Mouse (Mus musculus): Measurements from ENCODE around the gene Rab11a. TPM values are rescaled to one million over a fixed set of nuclear protein-coding genes. Genes with fewer than 3 reads are reported as not detected.
A peak's percentile ranks its signal among the peaks of the same experiment; 100 is the strongest.

The Rab11a gene
- polyA plus RNA-seq, 1 experiment: 188 TPM

DNA sequence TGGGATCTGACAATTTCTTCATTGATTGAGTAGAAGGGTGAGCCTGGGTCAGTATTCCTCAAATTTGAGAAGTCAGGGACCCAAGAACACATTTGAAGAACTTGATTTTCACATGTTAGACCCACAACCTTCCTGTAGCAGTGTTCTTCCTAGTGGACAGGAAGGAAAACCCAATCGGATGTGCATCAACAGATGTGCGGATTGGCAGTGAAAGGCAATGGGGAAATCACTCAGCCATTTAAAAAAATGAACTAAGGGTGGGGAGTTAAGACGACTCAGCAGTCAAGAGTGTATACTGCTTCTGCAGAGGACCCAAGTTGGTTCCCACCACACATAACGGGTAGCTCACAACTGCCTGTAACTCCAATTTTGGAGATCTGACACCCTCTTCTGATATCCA is 37.9 kb upstream of the Rab11a start:
- 66% methylated on average over 4 of the region's 4 CpGs for WGBS
- TF ChIP-seq POLR2A (IDR thresholded peaks at IDR 0.05; ENCODE audit: low read depth, low read length) (no peak), CTCF (conservative IDR thresholded peaks at IDR 0.05; ENCODE audit: insufficient read depth, insufficient read length, low read depth, low read length) (no peak)
- Histone ChIP-seq H3K36me3 (ENCODE audit: control insufficient read depth, insufficient read depth, low read length) (no peaks in the 10 kb centered on the region), H3K4me3 (ENCODE audit: insufficient read depth, low read depth, low read length) (no peak overlapping the region), H3K27ac (ENCODE audit: insufficient read depth, low read depth, low read length) (no peak overlapping the region), H3K4me1 (ENCODE audit: control insufficient read depth, insufficient read depth, low read length) (no peaks in the 10 kb centered on the region), H3K27me3 (replicated peaks; ENCODE audit: control insufficient read depth, insufficient read depth, low read length) (no peaks in the 10 kb centered on the region)
- no peak for DNase-seq

DNA sequence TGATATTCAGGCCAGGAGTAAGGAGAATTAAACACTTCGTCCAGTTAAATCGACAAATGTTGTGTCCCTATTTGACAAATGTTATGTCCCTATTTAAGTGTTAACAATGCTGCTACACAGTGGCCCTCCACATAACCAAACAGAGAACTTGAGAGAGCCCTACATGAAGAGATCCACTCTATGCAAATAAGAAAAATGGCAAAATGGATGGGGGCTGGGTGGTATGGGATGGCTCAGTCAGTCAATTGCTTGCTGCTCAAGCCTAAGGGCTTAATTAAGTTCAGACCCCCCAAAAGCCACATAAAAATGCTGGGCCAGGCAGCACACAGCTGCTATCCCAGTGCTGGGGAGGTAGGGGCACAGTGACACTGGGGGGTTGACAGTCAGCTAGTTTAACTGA is 37.3 kb upstream of the Rab11a start:
- Histone ChIP-seq H3K27ac (ENCODE audit: insufficient read depth, low read depth, low read length) (no peak overlapping the region), H3K36me3 (ENCODE audit: control insufficient read depth, insufficient read depth, low read length) (no peaks in the 10 kb centered on the region), H3K4me3 (ENCODE audit: insufficient read depth, low read depth, low read length) (no peak overlapping the region), H3K27me3 (replicated peaks; ENCODE audit: control insufficient read depth, insufficient read depth, low read length) (no peaks in the 10 kb centered on the region), H3K4me1 (ENCODE audit: control insufficient read depth, insufficient read depth, low read length) (no peaks in the 10 kb centered on the region)
- DNase-seq: no peak
- WGBS: 85% methylated on average over 2 of the region's 2 CpGs
- TF ChIP-seq POLR2A (IDR thresholded peaks at IDR 0.05; ENCODE audit: low read depth, low read length) (no peak), CTCF (conservative IDR thresholded peaks at IDR 0.05; ENCODE audit: insufficient read depth, insufficient read length, low read depth, low read length) (no peak)

DNA sequence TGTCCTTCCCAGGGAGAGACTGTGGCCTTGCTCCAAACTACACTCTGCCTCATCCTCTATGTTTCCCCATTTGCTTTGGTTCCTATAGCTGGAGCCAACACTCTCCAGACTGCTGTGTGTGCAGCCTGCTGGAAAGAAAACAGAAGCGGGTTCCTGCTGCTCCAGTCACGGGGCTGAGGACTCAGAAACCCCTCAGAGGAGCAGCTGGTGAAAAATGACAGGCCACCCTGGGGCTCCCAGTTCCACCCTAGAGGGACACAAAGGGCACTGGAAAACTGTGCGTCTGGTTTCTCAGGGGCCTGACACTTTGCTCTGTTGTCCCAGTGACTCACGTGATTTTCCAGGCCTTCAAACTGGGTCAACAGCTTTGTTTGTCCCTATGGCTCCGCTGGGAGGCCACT is 36.9 kb upstream of the Rab11a start:
- no peak for TF ChIP-seq POLR2A (IDR thresholded peaks at IDR 0.05; ENCODE audit: low read depth, low read length)
- no peak; the same call in 1 of the 2 replicates for TF ChIP-seq CTCF (conservative IDR thresholded peaks at IDR 0.05; ENCODE audit: insufficient read depth, insufficient read length, low read depth, low read length)
- Histone ChIP-seq H3K27me3 (replicated peaks; ENCODE audit: control insufficient read depth, insufficient read depth, low read length) (no peaks in the 10 kb centered on the region), H3K27ac (ENCODE audit: insufficient read depth, low read depth, low read length) (no peak overlapping the region), H3K36me3 (ENCODE audit: control insufficient read depth, insufficient read depth, low read length) (no peaks in the 10 kb centered on the region), H3K4me3 (ENCODE audit: insufficient read depth, low read depth, low read length) (no peak overlapping the region), H3K4me1 (ENCODE audit: control insufficient read depth, insufficient read depth, low read length) (no peaks in the 10 kb centered on the region)
- WGBS: 46% methylated on average over 5 of the region's 5 CpGs
- DNase-seq: peak; percentile 52

GRCm38 (mm10) chr9:64773936-64774335 is 36.4 kb upstream of the Rab11a start:
- 60% methylated on average over 4 of the region's 4 CpGs for WGBS
- H3K27ac ChIP-seq (ENCODE audit: insufficient read depth, low read depth, low read length): no peak overlapping the region
- H3K27me3 ChIP-seq (replicated peaks; ENCODE audit: control insufficient read depth, insufficient read depth, low read length): no peaks in the 10 kb centered on the region
- H3K4me3 ChIP-seq (ENCODE audit: insufficient read depth, low read depth, low read length): no peak overlapping the region
- TF ChIP-seq POLR2A (IDR thresholded peaks at IDR 0.05; ENCODE audit: low read depth, low read length): no peak
- peak; percentile 32 for TF ChIP-seq CTCF (conservative IDR thresholded peaks at IDR 0.05; ENCODE audit: insufficient read depth, insufficient read length, low read depth, low read length)
- DNase-seq: no peak
- H3K4me1 ChIP-seq (ENCODE audit: control insufficient read depth, insufficient read depth, low read length): no peaks in the 10 kb centered on the region
- H3K36me3 ChIP-seq (ENCODE audit: control insufficient read depth, insufficient read depth, low read length): no peaks in the 10 kb centered on the region

DNA sequence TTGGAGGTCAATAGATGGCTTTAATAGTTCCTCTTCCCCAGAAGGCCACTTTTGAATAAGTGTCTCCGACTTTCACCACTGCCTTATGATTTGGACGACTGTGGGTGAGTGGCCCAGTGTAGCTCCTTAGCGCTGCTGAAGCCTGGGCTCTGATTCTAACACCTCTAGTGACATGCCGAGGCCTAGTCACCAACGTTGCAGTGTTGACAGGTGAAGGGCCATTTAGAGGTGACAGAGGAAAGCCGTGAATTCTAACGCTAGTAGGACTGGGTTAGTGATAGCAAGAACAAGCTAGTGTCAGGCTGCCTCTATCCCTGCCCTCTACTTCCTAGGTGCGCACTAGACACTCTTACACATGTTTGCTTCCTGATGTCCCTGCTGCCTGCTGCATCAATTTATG is 35.7 kb upstream of the Rab11a start:
- no peaks in the 10 kb centered on the region for H3K27me3 ChIP-seq (replicated peaks; ENCODE audit: control insufficient read depth, insufficient read depth, low read length)
- WGBS: 79% methylated on average over 8 of the region's 8 CpGs
- H3K4me3 ChIP-seq (ENCODE audit: insufficient read depth, low read depth, low read length): no peak overlapping the region
- DNase-seq: no peak
- TF ChIP-seq CTCF (conservative IDR thresholded peaks at IDR 0.05; ENCODE audit: insufficient read depth, insufficient read length, low read depth, low read length) (no peak), POLR2A (IDR thresholded peaks at IDR 0.05; ENCODE audit: low read depth, low read length) (no peak)
- H3K27ac ChIP-seq (ENCODE audit: insufficient read depth, low read depth, low read length): no peak overlapping the region
- H3K36me3 ChIP-seq (ENCODE audit: control insufficient read depth, insufficient read depth, low read length): no peaks in the 10 kb centered on the region
- H3K4me1 ChIP-seq (ENCODE audit: control insufficient read depth, insufficient read depth, low read length): no peaks in the 10 kb centered on the region

- Histone ChIP-seq H3K36me3 (ENCODE audit: control insufficient read depth, insufficient read depth, low read length) (no peaks in the 10 kb centered on the region), H3K27ac (ENCODE audit: insufficient read depth, low read depth, low read length) (no peak overlapping the region), H3K27me3 (replicated peaks; ENCODE audit: control insufficient read depth, insufficient read depth, low read length) (no peaks in the 10 kb centered on the region), H3K4me3 (ENCODE audit: insufficient read depth, low read depth, low read length) (no peak overlapping the region), H3K4me1 (ENCODE audit: control insufficient read depth, insufficient read depth, low read length) (no peaks in the 10 kb centered on the region)
- DNase-seq: no peak
- WGBS: 47% methylated on average over 5 of the region's 5 CpGs
- TF ChIP-seq CTCF (conservative IDR thresholded peaks at IDR 0.05; ENCODE audit: insufficient read depth, insufficient read length, low read depth, low read length) (no peak), POLR2A (IDR thresholded peaks at IDR 0.05; ENCODE audit: low read depth, low read length) (no peak)
Measured at GRCm38 (mm10) chr9:64771236-64771635, 33.7 kb upstream of the Rab11a start.

DNA sequence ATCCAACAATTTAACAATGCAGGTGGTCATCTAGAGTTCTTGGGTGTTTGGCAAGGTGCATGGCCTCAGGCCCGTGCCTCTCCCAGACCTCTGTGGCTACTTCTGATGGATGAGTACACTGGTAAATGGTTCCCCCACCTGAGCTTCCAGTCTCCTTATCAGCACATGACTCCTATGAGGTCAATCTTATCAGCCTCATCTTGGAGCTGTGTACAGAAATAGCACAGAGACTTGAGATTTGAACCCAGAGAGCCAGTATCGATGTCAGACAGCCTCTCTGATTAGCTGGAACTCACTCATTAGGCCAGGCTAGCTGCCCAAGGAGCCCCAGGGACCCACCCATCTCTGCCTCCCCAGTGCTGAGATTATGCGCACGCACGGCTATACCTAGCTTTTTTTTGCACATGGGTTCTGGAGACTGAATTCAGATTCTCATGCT is 32.9 kb upstream of the Rab11a start:
- Histone ChIP-seq H3K36me3 (ENCODE audit: control insufficient read depth, insufficient read depth, low read length) (no peaks in the 10 kb centered on the region), H3K27ac (ENCODE audit: insufficient read depth, low read depth, low read length) (no peak overlapping the region), H3K4me1 (ENCODE audit: control insufficient read depth, insufficient read depth, low read length) (no peaks in the 10 kb centered on the region), H3K27me3 (replicated peaks; ENCODE audit: control insufficient read depth, insufficient read depth, low read length) (no peaks in the 10 kb centered on the region), H3K4me3 (ENCODE audit: insufficient read depth, low read depth, low read length) (no peak overlapping the region)
- no peak for TF ChIP-seq CTCF (conservative IDR thresholded peaks at IDR 0.05; ENCODE audit: insufficient read depth, insufficient read length, low read depth, low read length)
- TF ChIP-seq POLR2A (IDR thresholded peaks at IDR 0.05; ENCODE audit: low read depth, low read length): no peak
- DNase-seq: no peak
- 88% methylated on average over 5 of the region's 5 CpGs for WGBS

- H3K27ac ChIP-seq (ENCODE audit: insufficient read depth, low read depth, low read length): no peak overlapping the region
- WGBS: 95% methylated on average over 6 of the region's 6 CpGs
Measured at GRCm38 (mm10) chr9:64769911-64770310, 32.4 kb upstream of the Rab11a start.

More at GRCm38 (mm10) chr9:64769911-64770310, 32.4 kb upstream of the Rab11a start:
- H3K27me3 ChIP-seq (replicated peaks; ENCODE audit: control insufficient read depth, insufficient read depth, low read length): no peaks in the 10 kb centered on the region
- H3K4me1 ChIP-seq (ENCODE audit: control insufficient read depth, insufficient read depth, low read length): no peaks in the 10 kb centered on the region
- H3K4me3 ChIP-seq (ENCODE audit: insufficient read depth, low read depth, low read length): no peak overlapping the region
- no peak for TF ChIP-seq CTCF (conservative IDR thresholded peaks at IDR 0.05; ENCODE audit: insufficient read depth, insufficient read length, low read depth, low read length)
- no peak for TF ChIP-seq POLR2A (IDR thresholded peaks at IDR 0.05; ENCODE audit: low read depth, low read length)
- H3K36me3 ChIP-seq (ENCODE audit: control insufficient read depth, insufficient read depth, low read length): no peaks in the 10 kb centered on the region
- DNase-seq: no peak
